Mouse (Mus musculus) C2C12 (cell line): Measurements from ENCODE around the gene B4galt5. TPM values are rescaled to one million over a fixed set of nuclear protein-coding genes. Genes with fewer than 3 reads are reported as not detected.

Source experiments
- H3K27me3 ChIP-seq: one replicate; pipeline ENCODE4 v1.6.1; 2011; ENCODE audit not compliant: control insufficient read depth, insufficient read depth, insufficient read length
- H3K36me3 ChIP-seq: one replicate; pipeline ENCODE4 v1.6.1; 2011; ENCODE audit not compliant: control insufficient read depth, insufficient read depth
- H3K4me3 ChIP-seq: one replicate; pipeline ENCODE4 v1.5.1; 2011; ENCODE audit warnings: mild to moderate bottlenecking, control low read depth; ENCODE audit not compliant: poor library complexity, insufficient read depth, severe bottlenecking
- H3K79me2 ChIP-seq: one replicate; pipeline ENCODE4 v1.6.1; 2011; ENCODE audit not compliant: control insufficient read depth, insufficient read depth
- H3K79me3 ChIP-seq: one replicate; pipeline ENCODE4 v1.6.1; 2011; ENCODE audit warnings: low read depth, control low read depth
- H3ac ChIP-seq: one replicate; pipeline ENCODE3; 2011; ENCODE audit warnings: low read depth; ENCODE audit not compliant: control insufficient read depth, insufficient read length
- CEBPB ChIP-seq: IDR thresholded peaks from one replicate; pipeline ENCODE4 v1.6.1; 2011; ENCODE audit warnings: low read depth, mild to moderate bottlenecking, control low read depth, moderate library complexity
- CTCF ChIP-seq: IDR thresholded peaks from one replicate; pipeline ENCODE4 v1.5.1; 2011; ENCODE audit not compliant: control insufficient read depth, insufficient read depth, insufficient read length
- FOSL1 ChIP-seq: IDR thresholded peaks from one replicate; pipeline ENCODE4 v1.8.0; 2011; ENCODE audit warnings: mild to moderate bottlenecking, low read length; ENCODE audit not compliant: poor library complexity, insufficient read depth, severe bottlenecking
- MAX ChIP-seq: IDR thresholded peaks from one replicate; pipeline ENCODE4 v1.6.1; 2011; ENCODE audit warnings: mild to moderate bottlenecking, control low read depth
- MYOD1 ChIP-seq: IDR thresholded peaks from one replicate; pipeline ENCODE4 v1.6.1; 2011; ENCODE audit warnings: low read depth; ENCODE audit not compliant: control insufficient read depth, insufficient read length
- MYOG ChIP-seq: IDR thresholded peaks from one replicate; pipeline ENCODE4 v1.6.1; 2011; ENCODE audit not compliant: control insufficient read depth, insufficient read length; ENCODE audit errors: extremely low read depth
- USF1 ChIP-seq: IDR thresholded peaks from one replicate; pipeline ENCODE4 v1.6.1; 2011; ENCODE audit warnings: low read depth, mild to moderate bottlenecking, control low read depth, moderate library complexity
- polyA plus RNA-seq: library from polyadenylated mRNA; unstranded; fragments of >200 nt; fragmentation: generic; extraction: Trizol; gene quantifications from one replicate; pipeline ENCODE4 v1.2.1, GENCODE M21; 2012; ENCODE audit warnings: missing spikeins

B4galt5 gene
- polyA plus RNA-seq, 1 experiment, result 56.6 TPM

DNA sequence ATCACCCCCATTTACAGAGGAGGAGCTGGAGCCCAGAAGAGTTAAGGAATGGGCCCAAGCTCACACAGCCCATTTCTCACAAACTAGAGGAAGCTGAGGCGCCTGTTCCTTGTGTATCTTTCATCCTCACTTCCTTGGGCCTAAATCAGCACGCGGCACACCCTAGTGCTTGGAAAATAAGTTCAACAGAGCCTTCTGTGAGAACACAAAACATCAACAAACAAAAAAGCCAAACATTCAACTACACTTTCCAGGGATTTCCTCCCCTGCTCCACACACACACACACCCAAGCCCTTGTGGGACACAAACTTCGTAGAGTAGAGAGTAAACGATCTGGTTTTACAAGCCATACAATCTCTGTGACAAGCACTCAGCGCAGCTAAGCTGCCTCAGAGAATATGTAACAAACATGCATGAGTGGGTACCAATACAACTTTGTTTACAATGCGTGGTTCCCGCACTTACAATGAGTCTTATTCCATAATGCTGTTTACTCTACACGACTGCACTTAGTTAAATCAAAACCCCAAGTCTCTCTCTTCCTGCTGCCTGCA, 5.7 kb upstream of the B4galt5 start:
- no peak for TF ChIP-seq MYOD1
- no peak for TF ChIP-seq USF1
- TF ChIP-seq MAX, result no peak
- no peak for TF ChIP-seq CTCF
- TF ChIP-seq CEBPB, result no peak
- TF ChIP-seq MYOG, result no peak
- TF ChIP-seq FOSL1, result no peak
- Histone ChIP-seq H3K4me3 (no peak overlapping the region), H3K79me2 (no peaks in the 10 kb centered on the region), H3K36me3 (no peaks in the 10 kb centered on the region), H3K79me3 (no peaks in the 10 kb centered on the region), H3ac (no peak overlapping the region), H3K27me3 (no peaks in the 10 kb centered on the region)

DNA sequence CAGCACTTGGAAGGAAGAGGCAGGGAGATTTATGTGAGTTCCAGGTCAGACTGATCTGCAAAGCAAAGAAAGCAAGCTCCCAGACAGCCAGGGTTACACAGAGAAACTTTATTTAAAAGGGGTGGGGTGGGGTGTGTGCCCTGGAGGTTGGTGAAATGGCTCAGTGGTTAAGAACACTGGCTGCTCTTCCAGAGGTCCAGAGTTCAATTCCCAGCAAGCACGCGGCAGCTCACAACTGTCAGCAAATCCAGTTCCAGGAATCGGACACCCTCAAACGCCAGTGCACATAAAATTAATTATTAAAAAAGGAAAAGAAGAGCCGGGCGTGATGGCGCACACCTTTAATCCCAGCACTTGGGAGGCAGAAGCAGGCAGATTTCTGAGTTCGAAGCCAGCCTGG, 5.1 kb upstream of the B4galt5 start:
- no peak overlapping the region for H3K4me3 ChIP-seq
- no peak for TF ChIP-seq CTCF
- TF ChIP-seq FOSL1, result no peak
- no peak for TF ChIP-seq MYOG
- no peak for TF ChIP-seq USF1
- no peak for TF ChIP-seq MAX
- TF ChIP-seq CEBPB, result no peak
- TF ChIP-seq MYOD1, result no peak
- H3K36me3 ChIP-seq, result no peaks in the 10 kb centered on the region
- H3K27me3 ChIP-seq, result no peaks in the 10 kb centered on the region
- no peaks in the 10 kb centered on the region for H3K79me3 ChIP-seq
- H3ac ChIP-seq, result no peak overlapping the region
- H3K79me2 ChIP-seq, result no peaks in the 10 kb centered on the region

DNA sequence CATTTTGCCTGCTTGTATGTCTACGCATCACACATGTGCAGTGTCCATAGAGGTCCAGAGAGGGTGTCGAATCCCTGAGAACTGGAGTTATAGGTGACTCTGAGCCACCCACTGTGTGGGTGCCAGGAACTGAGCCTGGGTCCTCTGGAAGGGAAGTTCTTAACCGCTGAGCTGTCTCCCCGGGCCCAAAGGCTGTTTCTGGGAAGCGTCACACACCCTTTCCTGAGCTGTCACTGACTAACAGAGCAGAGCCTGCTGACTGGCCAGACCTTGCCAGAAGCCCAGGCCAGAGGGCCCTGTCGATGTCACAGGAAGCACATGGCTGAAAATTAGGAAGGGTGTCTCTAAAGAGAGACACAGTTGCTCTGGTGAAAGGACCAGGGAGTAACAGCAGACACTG, 3.5 kb upstream of the B4galt5 start:
- TF ChIP-seq FOSL1 (no peak), CEBPB (no peak), MAX (no peak), USF1 (no peak), CTCF (no peak), MYOD1 (no peak), MYOG (no peak)
- peaks cover 13% of the 10 kb centered on the region for H3K79me2 ChIP-seq
- H3K79me3 ChIP-seq, result peaks cover 4% of the 10 kb centered on the region
- H3ac ChIP-seq, result no peak overlapping the region
- H3K27me3 ChIP-seq, result no peaks in the 10 kb centered on the region
- H3K4me3 ChIP-seq, result no peak overlapping the region
- H3K36me3 ChIP-seq, result no peaks in the 10 kb centered on the region

DNA sequence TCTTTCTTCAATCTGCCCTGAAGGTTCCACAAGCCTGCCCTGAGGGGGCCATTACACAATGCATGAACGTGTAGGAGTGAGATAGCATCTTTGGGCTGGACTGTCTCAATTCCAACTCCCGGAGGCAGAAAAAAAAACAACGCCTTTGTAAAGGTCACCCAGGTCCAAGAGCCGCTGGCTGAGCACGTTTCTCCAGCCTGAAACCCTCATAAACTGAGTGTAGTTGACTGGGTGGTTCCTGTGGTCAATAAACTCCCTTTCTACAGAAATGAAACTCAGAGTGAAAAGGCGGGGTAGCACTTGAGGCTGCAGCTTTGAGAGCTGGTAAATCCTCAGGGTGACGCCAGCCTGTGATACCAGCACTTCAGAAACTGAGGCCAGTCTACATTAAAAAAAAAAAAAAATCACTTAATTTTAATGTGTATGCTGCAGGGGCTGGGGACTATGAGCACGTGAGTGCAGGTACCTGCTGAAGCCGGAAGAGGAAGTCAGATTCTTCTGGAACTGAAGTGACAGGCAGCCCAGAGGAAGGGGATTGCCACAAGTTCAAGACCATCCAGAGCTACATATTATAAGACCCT, 2.5 kb upstream of the B4galt5 start:
- Histone ChIP-seq H3K27me3 (no peaks in the 10 kb centered on the region), H3K79me2 (peaks cover 23% of the 10 kb centered on the region), H3ac (no peak overlapping the region), H3K36me3 (no peaks in the 10 kb centered on the region), H3K79me3 (peaks cover 14% of the 10 kb centered on the region), H3K4me3 (no peak overlapping the region)
- no peak for TF ChIP-seq USF1

DNA sequence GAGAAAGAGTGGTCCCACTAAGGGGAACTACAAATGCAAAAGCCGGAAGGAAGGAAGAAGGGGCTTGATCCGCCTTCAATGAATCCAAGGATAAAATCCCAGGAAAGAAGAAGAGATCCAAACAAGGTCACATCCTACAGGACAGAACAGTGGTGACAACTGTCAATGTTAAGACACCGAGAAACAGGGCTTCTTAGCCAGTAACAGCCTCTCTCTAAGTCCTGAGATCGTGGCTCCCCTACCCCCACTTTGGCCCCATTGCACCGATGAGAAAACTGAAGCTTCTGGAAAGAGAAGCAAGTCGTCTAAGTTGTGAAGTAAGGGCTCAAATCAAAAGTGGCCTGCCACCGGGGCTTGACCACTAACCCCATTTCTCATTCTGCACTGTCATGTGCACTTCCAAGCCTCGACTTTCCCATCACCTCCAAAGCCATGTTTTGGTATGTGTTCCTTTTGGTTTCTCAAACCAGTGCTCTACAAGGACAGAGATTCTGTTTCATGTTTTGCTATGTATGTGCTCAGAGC, 1.2 kb upstream of the B4galt5 start:
- no peaks in the 10 kb centered on the region for H3K27me3 ChIP-seq
- H3K36me3 ChIP-seq, result peaks cover 5% of the 10 kb centered on the region
- TF ChIP-seq CEBPB (no peak), USF1 (no peak), MAX (no peak)
- H3K4me3 ChIP-seq, result no peak overlapping the region
- peaks cover 25% of the 10 kb centered on the region for H3K79me3 ChIP-seq
- H3ac ChIP-seq, result no peak overlapping the region
- peaks cover 36% of the 10 kb centered on the region for H3K79me2 ChIP-seq

DNA sequence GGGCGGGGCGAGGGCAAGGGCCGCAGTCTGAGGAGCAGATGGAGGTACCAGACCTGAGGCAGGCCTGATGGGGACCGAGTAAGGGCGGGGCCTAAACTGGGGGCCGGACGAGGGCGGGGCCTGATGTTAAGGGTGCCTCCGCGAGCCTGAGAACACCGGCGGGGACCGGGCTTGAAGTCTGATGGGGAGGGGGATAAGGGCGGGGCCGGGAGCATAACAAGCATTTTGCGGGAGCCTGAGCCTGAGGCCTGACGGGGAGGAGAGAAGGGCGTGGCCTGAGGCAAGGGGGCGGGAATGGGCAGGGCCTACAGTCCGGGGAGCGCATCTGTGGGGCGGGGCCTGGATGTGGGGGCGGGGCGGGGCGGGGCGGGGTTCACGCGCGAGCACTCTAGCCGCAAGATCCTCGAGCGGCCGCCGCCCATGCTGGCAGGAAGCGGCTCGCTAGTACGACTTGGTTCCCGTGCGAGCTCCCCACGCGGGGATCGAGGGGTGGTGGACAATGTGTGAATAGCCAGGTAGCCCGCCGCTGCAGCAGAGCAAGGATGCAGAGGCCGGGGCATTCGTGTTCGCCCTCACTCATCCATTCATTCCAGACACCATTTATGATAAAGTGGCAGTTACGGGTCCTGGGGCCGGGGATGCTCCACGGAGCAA, 427 bp upstream of the B4galt5 start:
- Histone ChIP-seq H3K4me3 (peak overlapping the region; percentile 64), H3K27me3 (no peaks in the 10 kb centered on the region), H3K79me2 (peaks cover 44% of the 10 kb centered on the region), H3K79me3 (peaks cover 33% of the 10 kb centered on the region), H3ac (peak overlapping the region; percentile 51), H3K36me3 (peaks cover 5% of the 10 kb centered on the region)
- TF ChIP-seq FOSL1 (no peak), MYOG (no peak), MYOD1 (no peak), MAX (peak; percentile 43), CTCF (no peak)
